Mouse (Mus musculus) naive thymus-derived CD4-positive, alpha-beta T cell, adult 2 months (primary cell): ENCODE measurements at regions not wholly inside any gene's neighbourhood (a gene's known extent, or its start where the extent isn't known, plus 50 kb on each side); places are given as distances from the start of the nearest gene placed in this dataset.
A peak's percentile ranks its signal among the peaks of the same experiment; 100 is the strongest.

Experiments
- DNase-seq: peaks from one replicate; pipeline ENCODE4 v3.0.0-alpha.2; 2011; ENCODE audit warnings: low read depth

- DNase-seq = no peak
Observed at GRCm38 (mm10) chr10:43712657-43713056, 134.6 kb downstream of the Cd24a start.

- DNase-seq = no peak
Observed at GRCm38 (mm10) chr10:43718768-43719167, 140.7 kb downstream of the Cd24a start.

DNA sequence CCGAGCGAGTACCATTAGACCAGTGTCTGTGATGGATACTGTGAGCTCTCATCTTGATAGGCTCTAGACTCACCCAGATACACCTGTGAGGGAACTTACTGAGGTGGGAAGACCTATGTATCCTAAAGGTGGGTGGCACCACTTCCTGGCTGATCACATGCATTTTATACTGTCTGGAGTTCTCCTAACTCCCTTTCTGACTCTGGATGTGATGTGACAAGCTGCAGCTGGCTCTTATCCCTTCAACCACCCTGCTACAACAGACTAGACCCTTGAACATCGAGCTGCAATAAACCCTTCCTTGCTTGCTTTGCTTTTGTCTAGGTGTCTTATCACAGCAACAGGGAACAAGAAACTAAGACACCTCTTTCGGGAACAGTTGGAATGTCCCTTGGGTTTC is 143.3 kb downstream of the Cd24a start:
- DNase-seq = no peak

- DNase-seq = no peak
Observed at GRCm38 (mm10) chr10:43722164-43722563, 144.1 kb downstream of the Cd24a start.

- peak; percentile 44 for DNase-seq
Observed at GRCm38 (mm10) chr10:43722711-43723614, 144.9 kb downstream of the Cd24a start.

DNA sequence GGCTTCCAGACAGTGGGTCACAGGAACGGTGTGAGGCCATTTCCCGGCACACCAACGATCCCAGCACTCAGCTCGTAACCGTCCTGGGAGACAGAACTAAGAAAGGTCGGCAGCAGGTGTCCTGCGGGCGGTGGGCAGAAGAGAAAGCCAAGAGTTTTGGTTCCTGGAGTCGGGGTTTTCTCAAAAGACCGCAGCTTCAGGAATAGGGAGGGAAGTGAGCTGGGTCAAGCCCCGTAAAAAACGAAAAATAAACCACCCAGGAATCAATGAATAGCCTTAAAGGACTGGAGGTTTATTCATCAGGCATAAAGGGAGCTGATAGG is 145.5 kb downstream of the Cd24a start:
- no peak for DNase-seq

DNA sequence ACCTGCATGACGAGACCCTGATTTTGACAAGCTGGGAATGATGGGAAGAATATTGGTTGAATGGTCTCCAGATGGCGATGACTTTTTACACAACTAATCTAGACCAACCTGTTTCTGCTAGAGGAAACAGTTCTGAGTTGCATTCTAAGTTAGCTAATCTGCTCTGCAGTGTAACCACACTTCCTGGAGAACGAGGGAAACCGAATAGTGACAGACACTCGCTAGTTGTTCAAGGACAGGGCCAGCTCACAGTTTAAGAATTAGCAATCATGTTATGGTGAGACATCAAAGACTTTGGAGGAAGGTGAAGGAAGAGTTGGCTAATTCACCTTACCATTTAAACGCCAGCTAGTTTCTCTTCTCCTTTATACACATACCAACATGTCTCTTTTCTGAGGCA is 149.7 kb downstream of the Cd24a start:
- DNase-seq = peak; percentile 35

DNA sequence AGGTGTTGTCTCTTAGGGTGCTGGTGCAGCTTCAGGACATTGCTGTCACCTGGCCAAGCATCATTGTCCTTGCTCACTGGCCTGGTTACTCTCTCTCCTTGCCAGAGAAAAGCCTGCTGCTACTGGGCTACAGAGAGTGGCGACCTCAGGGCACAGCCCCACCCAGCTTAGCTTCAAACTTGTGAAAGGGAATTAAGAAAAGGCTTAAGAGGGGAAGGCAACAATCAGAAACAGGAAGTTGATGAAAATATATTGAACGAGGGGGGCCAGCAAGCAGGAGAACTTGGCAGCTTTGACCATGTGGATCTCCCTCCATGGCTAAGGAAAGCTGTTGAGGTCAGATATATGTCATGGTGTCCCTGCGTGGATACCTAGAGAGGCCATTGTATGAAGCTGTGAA is 151.1 kb downstream of the Cd24a start:
- no peak for DNase-seq

DNA sequence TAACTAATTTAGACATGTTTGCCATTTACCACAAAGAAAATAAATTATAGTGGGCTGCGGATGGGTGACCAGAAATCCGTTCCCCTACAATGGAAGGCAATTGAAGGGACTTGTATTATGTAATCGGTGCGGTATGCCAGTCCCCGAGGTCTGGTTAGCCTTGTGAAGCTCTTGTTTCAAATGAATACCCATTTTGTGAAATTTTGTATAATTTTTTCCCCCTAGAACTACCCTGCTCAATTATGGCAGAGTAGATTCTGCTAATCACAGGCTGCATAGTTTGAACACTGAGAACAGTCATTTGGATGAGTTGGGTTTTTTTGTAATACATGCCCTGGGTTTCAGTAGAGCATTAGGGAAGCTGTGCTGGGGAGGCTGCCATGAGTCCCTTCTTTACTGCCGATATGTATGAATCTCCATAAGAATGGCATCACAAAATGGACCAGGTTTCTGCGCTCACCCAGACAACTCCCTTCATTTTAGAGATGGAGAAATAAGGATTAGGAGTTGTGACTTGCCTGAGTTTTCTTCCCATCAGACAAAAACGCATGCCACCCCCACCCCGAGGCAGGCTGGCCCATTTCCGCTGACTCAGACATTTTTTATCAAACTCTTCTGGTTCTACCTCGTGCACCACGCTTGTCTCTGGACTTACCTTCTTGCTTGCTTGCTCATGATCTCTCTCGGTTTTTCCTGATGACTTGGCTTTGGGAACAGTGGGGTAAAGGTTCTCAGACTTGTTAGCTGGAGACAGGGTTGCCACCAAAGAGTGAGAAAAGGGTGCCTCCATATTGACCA is 155.7 kb downstream of the Cd24a start:
- no peak for DNase-seq

- peak; percentile 43 for DNase-seq
Observed at GRCm38 (mm10) chr10:43739181-43739580, 161.1 kb downstream of the Cd24a start.

DNA sequence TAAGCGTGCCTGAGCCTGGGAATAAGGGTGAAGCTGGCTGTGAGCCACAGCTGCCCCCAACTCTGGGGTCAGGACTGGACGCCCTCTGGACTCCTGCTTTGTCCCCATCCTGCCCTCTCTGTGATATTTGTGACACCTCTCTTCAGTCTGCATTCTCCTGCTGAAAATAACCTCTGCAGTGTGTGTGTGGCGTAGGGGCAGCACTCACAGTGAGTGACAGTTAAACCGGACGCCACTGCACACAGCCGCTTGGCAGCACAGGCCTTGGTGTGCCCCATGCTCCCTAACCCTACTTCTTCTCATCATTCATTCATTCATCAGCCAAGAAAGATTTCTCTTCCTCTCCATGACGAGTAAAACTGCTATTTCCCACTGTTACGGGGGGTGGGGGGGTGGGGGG is 161.6 kb downstream of the Cd24a start:
- no peak for DNase-seq

DNA sequence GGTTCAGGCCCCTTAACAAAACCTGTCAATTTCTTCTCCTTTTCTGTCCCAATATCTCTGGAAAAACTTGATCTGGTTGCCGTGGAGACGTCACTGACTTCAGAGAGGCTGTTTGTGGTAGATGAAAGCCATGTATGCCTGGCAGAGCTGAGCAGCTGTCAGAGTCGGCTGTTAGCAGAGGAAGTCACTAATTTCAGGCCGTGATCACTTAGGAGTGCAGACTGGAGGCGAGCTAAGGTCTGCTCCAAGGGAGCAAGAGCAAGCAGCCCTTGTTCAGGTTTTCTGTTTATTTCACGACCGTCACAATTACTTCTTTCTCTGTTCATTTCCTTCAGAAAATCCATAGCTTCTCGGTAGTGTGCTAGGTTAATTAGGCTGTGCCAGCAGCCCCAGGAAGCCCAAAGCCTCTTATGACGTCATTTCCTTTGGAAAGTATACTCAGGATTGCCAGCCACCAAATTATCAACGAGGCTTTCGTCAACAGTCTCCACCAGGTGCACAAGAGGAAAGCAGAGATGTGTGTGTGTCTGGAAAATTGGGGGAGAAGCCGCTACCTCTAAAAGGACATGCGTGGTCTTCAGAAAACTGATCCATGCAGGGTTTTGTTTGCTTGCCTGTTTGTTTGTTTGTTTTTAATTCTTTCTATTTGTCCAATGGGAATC is 161.2 kb downstream of the Qrsl1 start:
- peak; percentile 89 for DNase-seq

GRCm38 (mm10) chr10:43741361-43742084 is 160.0 kb downstream of the Qrsl1 start:
- peak; percentile 35 for DNase-seq

GRCm38 (mm10) chr10:43742085-43743054 is 159.2 kb downstream of the Qrsl1 start:
- DNase-seq = peak; percentile 57

DNA sequence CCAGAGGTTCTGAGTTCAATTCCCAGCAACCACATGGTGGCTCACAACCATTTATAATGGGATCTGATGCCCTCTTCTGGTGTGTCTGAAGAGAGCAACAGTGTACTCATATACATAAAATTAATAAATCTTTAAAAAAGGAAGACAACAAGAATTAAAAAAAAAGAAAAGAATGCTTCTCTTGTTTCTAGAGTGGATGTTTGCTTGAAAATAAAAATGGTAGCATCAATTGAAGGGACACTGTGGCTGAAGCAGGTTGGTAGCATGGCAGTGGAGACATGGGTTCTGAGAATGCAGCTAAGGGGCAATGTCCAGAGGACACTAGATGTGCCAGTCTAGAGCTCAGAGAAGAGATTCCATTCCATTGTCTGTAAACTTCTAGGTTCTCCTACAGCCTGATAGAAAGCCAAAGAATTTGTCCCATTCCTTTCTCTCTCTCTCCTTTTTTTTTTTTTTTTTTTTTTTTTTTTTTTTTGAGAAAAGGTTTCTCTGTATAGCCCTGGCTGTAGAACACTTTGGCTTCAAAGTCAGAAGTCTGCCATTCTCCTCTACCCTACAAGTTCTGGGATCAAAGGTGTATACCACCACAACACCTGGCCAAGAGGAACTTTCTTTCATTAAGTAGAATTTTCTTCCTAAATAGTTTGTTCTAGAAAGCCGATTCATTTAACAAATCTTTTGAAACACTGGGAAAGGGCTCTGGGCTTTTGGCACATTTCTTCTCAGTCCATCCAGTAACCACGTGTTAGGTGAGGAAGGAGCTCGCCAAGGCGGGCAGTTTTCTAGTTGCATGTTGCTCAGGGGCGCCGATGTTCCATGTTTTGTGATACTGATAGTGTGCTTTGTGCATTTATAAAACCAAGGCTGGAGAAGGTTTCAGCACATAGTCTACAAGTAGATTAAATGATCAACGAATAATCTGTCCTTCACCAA is 158.1 kb downstream of the Qrsl1 start:
- no peak for DNase-seq

DNA sequence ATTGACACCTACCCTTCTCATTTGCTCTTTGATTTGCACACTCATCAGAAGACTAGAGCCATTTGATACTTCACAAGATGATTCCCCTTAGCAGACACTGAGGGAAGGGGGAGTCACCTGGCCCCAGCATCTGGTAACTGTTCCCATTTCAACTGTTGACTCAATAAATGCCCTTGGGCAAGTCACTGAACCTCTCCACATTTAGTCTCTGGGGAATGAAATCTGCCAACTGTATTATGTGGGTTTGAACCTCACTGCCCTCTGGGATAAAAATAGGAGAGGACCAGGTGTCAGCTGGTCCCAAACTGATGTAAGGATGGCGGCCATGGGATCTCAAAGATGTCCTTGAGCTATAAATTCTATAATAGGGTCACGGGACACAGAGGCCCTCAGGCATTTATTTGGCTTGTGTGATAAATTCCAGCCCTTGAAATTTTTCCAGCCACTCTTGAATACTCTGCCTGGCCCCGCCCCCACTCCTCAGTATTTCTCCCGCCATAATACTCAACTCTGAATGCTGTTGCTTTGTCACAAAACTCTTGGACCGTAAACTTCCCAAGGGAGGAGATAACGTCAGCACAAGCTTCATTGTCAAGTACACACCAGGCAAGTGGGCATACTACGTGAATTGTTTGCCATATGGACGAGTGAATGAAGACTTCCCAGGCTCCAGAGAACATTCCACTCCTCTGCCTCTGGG is 155.5 kb downstream of the Qrsl1 start:
- DNase-seq = no peak

DNA sequence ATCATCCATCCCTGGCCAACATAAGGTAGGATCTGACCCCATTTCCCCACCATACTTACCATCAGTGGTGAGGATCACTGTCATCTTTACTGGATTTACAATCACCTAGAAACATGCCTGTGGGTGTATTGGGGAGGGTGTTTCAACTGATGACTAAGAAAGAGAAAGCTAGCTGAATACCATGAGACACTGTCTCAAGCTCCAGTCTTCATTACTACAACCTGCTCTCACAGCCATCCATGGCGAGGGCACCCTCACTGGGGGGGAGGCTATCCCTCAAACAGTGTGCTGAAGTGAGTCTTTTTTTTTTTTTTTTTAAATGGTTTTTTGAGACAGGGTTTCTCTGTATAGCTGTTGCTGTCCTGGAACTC is 154.9 kb downstream of the Qrsl1 start:
- no peak for DNase-seq

DNA sequence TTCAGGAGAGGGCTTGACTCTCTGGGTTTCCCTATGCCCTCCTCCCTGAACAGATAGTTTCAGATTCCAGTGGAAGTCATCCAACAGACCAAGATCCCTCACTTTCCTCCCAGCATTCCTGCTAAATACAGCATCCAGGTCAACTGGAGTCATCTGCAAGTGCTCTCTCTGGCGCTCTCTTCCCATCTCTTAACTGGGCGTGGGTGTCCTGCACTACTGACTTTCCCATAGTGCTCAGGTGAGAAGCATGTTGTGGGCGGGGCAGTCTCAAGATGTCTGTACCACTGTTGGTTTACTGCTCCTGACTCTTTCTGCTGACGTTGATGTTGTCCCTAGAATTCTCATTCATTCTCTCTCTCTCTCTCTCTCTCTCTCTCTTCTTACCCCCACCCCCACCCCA is 154.0 kb downstream of the Qrsl1 start:
- DNase-seq = no peak

DNA sequence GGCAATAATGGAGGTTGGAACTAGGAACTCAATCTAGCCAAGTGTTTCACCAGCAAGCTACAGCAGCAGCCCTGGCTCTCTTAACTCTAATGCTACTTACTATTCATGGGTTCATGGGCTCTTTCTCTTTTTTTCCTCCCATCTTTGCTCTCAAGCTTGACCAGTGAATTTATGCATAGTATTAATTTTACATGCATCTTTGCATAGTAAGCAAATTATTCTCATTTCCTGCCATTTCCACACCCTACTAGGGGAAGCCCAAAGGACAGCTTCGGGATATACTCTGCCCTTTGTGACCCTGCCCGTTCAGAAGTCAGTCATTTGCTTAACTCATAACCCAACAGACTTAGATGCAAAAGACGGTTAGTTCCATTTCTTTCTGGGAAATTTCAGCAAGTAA is 153.2 kb downstream of the Qrsl1 start:
- DNase-seq = no peak
